25 mouse cellular contexts compared by ENCODE assay signal in genomic region chr17:56368291-56368790, GRCm38 (mm10). TPM values are rescaled to one million over a fixed set of nuclear protein-coding genes. Genes with fewer than 3 reads are reported as not detected.
A peak's percentile ranks its signal among the peaks of the same experiment; 100 is the strongest.
DNase-seq lines count a peak whose midpoint lies in the region; ATAC-seq lines count a peak whose summit lies in the region.
"Had no signal": no experiment of that assay in that cellular context is flagged by ENCODE, and none has a peak within 500 bp of the region (broad histone marks: within the 10 kb centered on the region; RNA-seq: fewer than 3 reads in every experiment).

No protein-coding gene starts in this region.

- peak overlapping the region; percentile 13; the same call in 1 of the 2 replicates for H3K27ac ChIP-seq in hindbrain, embryonic 12.5 days
- no peak overlapping the region for H3K27ac ChIP-seq in hindbrain, embryonic 10.5 days
- 0 out of 2 replicates have a peak overlapping the region, but pooled peaks have one; percentile 43 for H3K27ac ChIP-seq in midbrain, embryonic 15.5 days
- H3K27ac ChIP-seq in midbrain, embryonic 10.5 days (replicated peaks) = no peak overlapping the region
- H3K27ac ChIP-seq in hindbrain, embryonic 14.5 days = peak overlapping the region; percentile 29; the same call in 1 of the 2 replicates
- H3K27ac ChIP-seq in neural tube, embryonic 15.5 days (replicated peaks) = 0 out of 2 replicates have a peak overlapping the region, but pooled peaks have one; percentile 5
- H3K27ac ChIP-seq: embryonic facial prominence, embryonic 12.5 days; limb, embryonic 13.5 days; liver, embryonic 12.5 days; midbrain, embryonic 12.5 days had no signal

- no peak for ATAC-seq in hindbrain, embryonic 12.5 days (ENCODE audit: low FRiP score)
- ATAC-seq in midbrain, embryonic 15.5 days (replicated peaks) = no peak
- no peak for ATAC-seq in hindbrain, embryonic 14.5 days (ENCODE audit: low FRiP score)
- no peak for ATAC-seq in neural tube, embryonic 15.5 days (ENCODE audit: low FRiP score)
- ATAC-seq: activated CD4-positive, CD25-positive, alpha-beta regulatory T cell, adult 4 months; inflammation-experienced regulatory T-cells, adult 6 months; liver, embryonic 12.5 days had no signal

- 80% methylated on average over 6 of the region's 6 CpGs for WGBS in hindbrain, embryonic 12.5 days
- 94% methylated on average over 6 of the region's 6 CpGs for WGBS in hindbrain, embryonic 10.5 days
- 85% methylated on average over 6 of the region's 6 CpGs for WGBS in midbrain, embryonic 15.5 days
- 95% methylated on average over 6 of the region's 6 CpGs for WGBS in midbrain, embryonic 10.5 days
- WGBS in hindbrain, embryonic 14.5 days = 77% methylated on average over 6 of the region's 6 CpGs
- WGBS in neural tube, embryonic 15.5 days = 75% methylated on average over 6 of the region's 6 CpGs

- DNase-seq in hindbrain, embryonic 10.5 days (ENCODE audit: low spot score) = no peak
- DNase-seq in midbrain, embryonic 10.5 days (ENCODE audit: low spot score) = no peak
- DNase-seq in hindbrain, embryonic 14.5 days (ENCODE audit: low spot score) = no peak
- no peak for DNase-seq in left cerebral cortex, postnatal 14 days (ENCODE audit: low spot score in 2 of 2)
- DNase-seq: adrenal gland, adult 8-10 months; B cell, adult 2 months; cerebellum, adult 2 months; cerebellum, postnatal 25 days; gastrocnemius, postnatal 36 days; kidney, adult 18-20 months; lung, adult 18-20 months; lung, postnatal 10 days; right cerebral cortex, postnatal 4 days; thymus, postnatal 25 days had no signal

- H3K36me3 ChIP-seq in hindbrain, embryonic 12.5 days = peaks cover 63% of the 10 kb centered on the region
- H3K36me3 ChIP-seq in hindbrain, embryonic 10.5 days = peaks cover 98% of the 10 kb centered on the region
- peaks cover 11% of the 10 kb centered on the region for H3K36me3 ChIP-seq in midbrain, embryonic 15.5 days (replicated peaks)
- H3K36me3 ChIP-seq in midbrain, embryonic 10.5 days = peaks cover 88% of the 10 kb centered on the region
- H3K36me3 ChIP-seq in hindbrain, embryonic 14.5 days (replicated peaks; ENCODE audit: control insufficient read depth, insufficient read depth) = peaks cover 63% of the 10 kb centered on the region
- H3K36me3 ChIP-seq in neural tube, embryonic 15.5 days = peaks cover 49% of the 10 kb centered on the region

- H3K4me2 ChIP-seq in hindbrain, embryonic 12.5 days (replicated peaks) = no peak overlapping the region
- no peak overlapping the region for H3K4me2 ChIP-seq in midbrain, embryonic 15.5 days
- no peak overlapping the region for H3K4me2 ChIP-seq in hindbrain, embryonic 14.5 days (replicated peaks)
- no peak overlapping the region for H3K4me2 ChIP-seq in neural tube, embryonic 15.5 days
- H3K4me2 ChIP-seq: embryonic facial prominence, embryonic 12.5 days; limb, embryonic 13.5 days; liver, embryonic 12.5 days; midbrain, embryonic 12.5 days had no signal

- peaks cover 43% of the 10 kb centered on the region for H3K4me1 ChIP-seq in hindbrain, embryonic 12.5 days
- H3K4me1 ChIP-seq in hindbrain, embryonic 10.5 days (replicated peaks) = peaks cover 8% of the 10 kb centered on the region; the same call in 1 of the 2 replicates
- H3K4me1 ChIP-seq in midbrain, embryonic 15.5 days = peaks cover 19% of the 10 kb centered on the region
- H3K4me1 ChIP-seq in midbrain, embryonic 10.5 days = no peaks in the 10 kb centered on the region
- peaks cover 40% of the 10 kb centered on the region for H3K4me1 ChIP-seq in hindbrain, embryonic 14.5 days (replicated peaks; ENCODE audit: control insufficient read depth, insufficient read depth, low read length)
- peaks cover 79% of the 10 kb centered on the region for H3K4me1 ChIP-seq in neural tube, embryonic 15.5 days
- H3K4me1 ChIP-seq: embryonic facial prominence, embryonic 12.5 days had no signal

- no peak overlapping the region for H3K9ac ChIP-seq in hindbrain, embryonic 12.5 days
- H3K9ac ChIP-seq in midbrain, embryonic 15.5 days = no peak overlapping the region
- 0 out of 2 replicates have a peak overlapping the region, but pooled peaks have one; percentile 5 for H3K9ac ChIP-seq in hindbrain, embryonic 14.5 days
- no peak overlapping the region for H3K9ac ChIP-seq in neural tube, embryonic 15.5 days (replicated peaks)
- H3K9ac ChIP-seq: embryonic facial prominence, embryonic 12.5 days; limb, embryonic 13.5 days; liver, embryonic 12.5 days; midbrain, embryonic 12.5 days had no signal

- intact Hi-C loops in left cerebral cortex, postnatal 14 days (cut with DNase I) = no loop called here

- H3K9me3 ChIP-seq in hindbrain, embryonic 12.5 days (replicated peaks) = no peaks in the 10 kb centered on the region
- no peaks in the 10 kb centered on the region for H3K9me3 ChIP-seq in hindbrain, embryonic 10.5 days
- no peaks in the 10 kb centered on the region for H3K9me3 ChIP-seq in midbrain, embryonic 15.5 days
- no peaks in the 10 kb centered on the region for H3K9me3 ChIP-seq in midbrain, embryonic 10.5 days (replicated peaks)
- H3K9me3 ChIP-seq in hindbrain, embryonic 14.5 days (ENCODE audit: control insufficient read depth, low read length) = no peaks in the 10 kb centered on the region
- no peaks in the 10 kb centered on the region for H3K9me3 ChIP-seq in neural tube, embryonic 15.5 days (replicated peaks)
- H3K9me3 ChIP-seq: embryonic facial prominence, embryonic 12.5 days; G1E; limb, embryonic 13.5 days; liver, embryonic 12.5 days; midbrain, embryonic 12.5 days had no signal

- no peaks in the 10 kb centered on the region for H3K27me3 ChIP-seq in hindbrain, embryonic 12.5 days
- H3K27me3 ChIP-seq in hindbrain, embryonic 10.5 days (ENCODE audit: insufficient read depth, poor library complexity, severe bottlenecking) = no peaks in the 10 kb centered on the region
- no peaks in the 10 kb centered on the region for H3K27me3 ChIP-seq in midbrain, embryonic 15.5 days (replicated peaks)
- no peaks in the 10 kb centered on the region for H3K27me3 ChIP-seq in midbrain, embryonic 10.5 days (ENCODE audit: low read depth, poor library complexity, severe bottlenecking)
- H3K27me3 ChIP-seq in hindbrain, embryonic 14.5 days (ENCODE audit: control insufficient read depth, insufficient read depth, low read length) = no peaks in the 10 kb centered on the region
- no peaks in the 10 kb centered on the region for H3K27me3 ChIP-seq in neural tube, embryonic 15.5 days (replicated peaks)
- H3K27me3 ChIP-seq: CH12.LX; embryonic facial prominence, embryonic 12.5 days; limb, embryonic 13.5 days; liver, embryonic 12.5 days; midbrain, embryonic 12.5 days had no signal

- no peak overlapping the region for H3K4me3 ChIP-seq in hindbrain, embryonic 12.5 days
- H3K4me3 ChIP-seq in hindbrain, embryonic 10.5 days = no peak overlapping the region
- H3K4me3 ChIP-seq in midbrain, embryonic 15.5 days = no peak overlapping the region
- no peak overlapping the region for H3K4me3 ChIP-seq in midbrain, embryonic 10.5 days
- H3K4me3 ChIP-seq in hindbrain, embryonic 14.5 days (replicated peaks; ENCODE audit: low read length) = no peak overlapping the region
- no peak overlapping the region for H3K4me3 ChIP-seq in neural tube, embryonic 15.5 days (replicated peaks)
- H3K4me3 ChIP-seq: embryonic facial prominence, embryonic 12.5 days; limb, embryonic 13.5 days; liver, embryonic 12.5 days; midbrain, embryonic 12.5 days had no signal

RNA-seq across cellular contexts. Expression of gene Kdm4b, which starts 42.5 kb away (rescaled TPM):
- 75.3 and 86.9 TPM in 2 replicates for polyA plus RNA-seq in hindbrain, embryonic 12.5 days (2016; fragmentation: Nextera tagmentation; extraction: Ambion mirVana)
- polyA plus RNA-seq in hindbrain, embryonic 10.5 days (2016; fragmentation: Nextera tagmentation; extraction: Ambion mirVana) = 51.5 and 65.8 TPM in 2 replicates
- polyA plus RNA-seq in midbrain, embryonic 15.5 days (2015; fragmentation: Nextera tagmentation; extraction: Ambion mirVana) = 86.3 and 86.6 TPM in 2 replicates
- 45.2 and 56.1 TPM in 2 replicates for polyA plus RNA-seq in midbrain, embryonic 10.5 days (2016; fragmentation: Nextera tagmentation; extraction: Ambion mirVana)
- polyA plus RNA-seq in hindbrain, embryonic 14.5 days (2014; fragmentation: Nextera tagmentation; extraction: Ambion mirVana) = 62.2 and 64.3 TPM in 2 replicates
- polyA plus RNA-seq in neural tube, embryonic 15.5 days (2015; fragmentation: Nextera tagmentation; extraction: Ambion mirVana) = 59.1 and 65.2 TPM in 2 replicates
- 10 to 100 TPM; 75.0 to 87.7 TPM for total RNA-seq in left cerebral cortex, postnatal 14 days (2021)

Comparison
In these comparisons a context has a peak if more than half of its experiments do, and no peak if none do; other contexts are left out.
1. H3K27ac ChIP-seq: peak in hindbrain, embryonic 12.5 days (single experiment), midbrain, embryonic 15.5 days (single experiment), hindbrain, embryonic 14.5 days (single experiment) and neural tube, embryonic 15.5 days (single experiment); none in hindbrain, embryonic 10.5 days (single experiment) and midbrain, embryonic 10.5 days (single experiment).